Mouse (Mus musculus) spleen, adult 2 months (tissue): ENCODE data around the gene Eml6.

Experiments
- CTCF ChIP-seq: fragments of 200-500 bp; IDR thresholded peaks from 2 replicates; pipeline ENCODE4 v1.5.1; 2011; ENCODE audit warnings: mild to moderate bottlenecking, inconsistent platforms; ENCODE audit not compliant: insufficient read depth, insufficient read length, insufficient replicate concordance; ENCODE audit errors: extremely low read depth
- POLR2A ChIP-seq: fragments of 200-500 bp; IDR thresholded peaks from 2 replicates; pipeline ENCODE4 v1.6.1; 2011; ENCODE audit warnings: low read depth, low read length, inconsistent platforms

- no peak for TF ChIP-seq CTCF
- TF ChIP-seq POLR2A = no peak
These were observed 237.3 kb downstream of the Eml6 start for GRCm38 (mm10) chr11:29788499-29788898.
